Mouse (Mus musculus) heart, postnatal 10 days (tissue): ENCODE data around the gene Tpx2. TPM values are rescaled to one million over a fixed set of nuclear protein-coding genes. Genes with fewer than 3 reads are reported as not detected.
A peak's percentile ranks its signal among the peaks of the same experiment; 100 is the strongest.

ENCODE experiments used
- DNase-seq, 2 experiments: peaks; one replicate each; pipeline ENCODE4 v3.0.0; 2021
- intact Hi-C: fragments of 180-260 bp; cut with DNase I; formaldehyde crosslinking; loops from one replicate; pipeline ENCODE4 v1.15.1; 2025
- total RNA-seq, 2 experiments: library from RNA; stranded (reverse); gene quantifications; 2 replicates each; pipeline ENCODE4 v1.2.3; 2021

Gene Tpx2
- total RNA-seq, 2 experiments from 2014 or later = 16.0 to 17.8 TPM

DNA sequence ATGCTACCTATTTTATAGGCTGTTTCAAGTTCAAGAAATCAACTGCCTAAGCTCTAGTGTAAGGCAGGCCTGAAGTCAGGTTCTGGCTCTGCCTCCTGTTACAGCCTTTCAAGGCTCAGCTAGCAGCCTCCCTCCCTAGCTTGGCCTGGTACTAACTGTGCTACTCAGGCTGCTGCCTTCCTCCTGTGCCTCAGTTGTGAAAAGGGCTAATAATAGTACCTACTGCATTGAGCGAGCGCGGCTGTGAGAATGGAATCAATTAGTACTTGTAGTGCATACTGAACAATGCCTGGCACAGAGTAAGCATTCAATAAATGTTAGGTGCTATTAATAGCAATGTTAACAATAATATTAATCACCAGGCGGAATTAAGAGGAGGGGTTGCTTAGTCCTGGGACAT lies 27.8 kb upstream of the Tpx2 start:
- intact Hi-C loops = loop anchor here (2.0 kb wide), 1 partner anchor 35 kb away; no protein-coding TSS in a partner anchor
- DNase-seq = peak in 1 of 2 experiments; percentile 41

DNA sequence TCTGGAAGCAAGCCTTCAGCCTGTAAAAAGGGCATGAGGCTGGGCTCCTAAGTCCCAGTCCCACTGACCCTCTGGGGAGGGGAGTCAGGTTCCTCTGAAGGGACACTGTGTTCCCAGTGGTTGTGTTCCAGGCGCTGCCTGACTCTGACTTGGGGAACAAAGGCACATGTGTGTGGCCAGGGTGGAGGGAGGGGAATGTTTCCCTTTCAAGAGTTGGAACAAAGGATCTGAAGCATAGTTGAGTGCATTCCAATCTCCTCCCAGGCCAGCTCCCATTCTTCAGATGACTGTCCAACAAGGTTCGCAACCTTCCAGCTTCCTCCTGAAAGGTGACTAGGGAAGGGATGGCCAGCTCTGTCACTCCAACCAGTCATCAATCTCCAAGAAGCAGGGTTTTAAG lies 27.4 kb upstream of the Tpx2 start:
- DNase-seq = peak; percentile 69 to 74
- intact Hi-C loops = loop anchor here (2.0 kb wide), 1 partner anchor 36 kb away; no protein-coding TSS in a partner anchor

DNA sequence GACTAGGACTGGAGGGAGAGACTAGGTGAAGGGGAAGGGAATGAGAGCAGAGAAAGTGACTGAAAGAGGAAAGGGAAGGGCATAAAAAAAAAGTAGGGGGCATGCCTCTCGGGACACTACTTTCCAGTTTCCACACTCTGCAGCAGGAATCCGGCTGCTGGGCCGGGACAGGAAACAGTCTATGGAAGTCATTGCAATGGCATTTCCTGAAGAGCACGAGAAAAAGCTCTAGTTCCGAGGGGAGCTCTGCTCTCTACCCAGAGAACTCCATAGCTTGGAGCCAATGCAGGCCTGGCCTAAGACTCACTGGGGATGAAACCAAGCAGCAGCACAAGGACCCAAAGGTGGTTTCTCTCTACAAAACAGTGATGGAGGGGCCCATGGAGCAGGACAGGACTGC lies 26.7 kb upstream of the Tpx2 start:
- intact Hi-C loops = loop anchor here (1.0 to 2.0 kb wide), 2 partner anchors 9 to 36 kb away; no protein-coding TSS in a partner anchor
- DNase-seq = peak; percentile 76 to 77

DNA sequence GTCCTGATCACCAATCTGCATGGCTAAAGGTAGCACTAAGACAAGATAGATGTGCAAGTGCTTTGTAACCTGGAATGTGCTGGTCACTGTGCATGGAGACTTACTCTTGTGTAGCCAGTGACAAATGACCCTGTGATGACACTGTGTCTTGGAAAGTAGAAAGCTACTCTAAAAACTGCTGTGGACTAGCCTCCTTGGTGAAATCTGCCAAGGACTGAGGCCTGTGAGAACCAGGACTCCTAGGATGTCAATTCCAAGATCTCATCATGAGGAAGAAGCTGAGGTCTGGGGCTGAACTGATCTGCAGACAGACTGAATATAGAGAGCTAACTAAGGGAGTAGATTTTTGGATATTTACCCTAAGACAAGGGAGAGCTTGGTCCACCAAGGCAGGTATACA lies 26.2 kb upstream of the Tpx2 start:
- intact Hi-C loops = loop anchor here (1.0 to 2.0 kb wide), 2 partner anchors 9 to 37 kb away; no protein-coding TSS in a partner anchor
- DNase-seq = no peak

DNA sequence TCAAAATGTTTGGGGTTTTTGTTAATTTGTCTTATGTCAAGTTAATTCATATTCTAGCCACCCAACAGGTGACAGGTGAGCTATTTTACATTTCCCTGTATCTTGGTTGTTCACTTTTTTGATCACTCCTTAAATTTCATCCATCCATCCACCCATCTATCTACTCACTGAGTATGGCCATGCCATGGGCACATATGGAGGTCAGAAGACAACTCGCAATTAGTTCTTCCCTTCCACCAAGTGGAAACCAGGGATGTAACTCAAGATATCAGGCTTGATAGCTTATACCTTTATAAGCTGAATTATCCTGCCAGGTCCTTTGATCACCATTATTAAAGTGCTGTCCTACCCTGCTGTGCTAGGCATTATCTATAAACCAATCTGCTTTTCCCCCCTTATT lies 24.0 kb upstream of the Tpx2 start:
- intact Hi-C loops = no loop called here

DNA sequence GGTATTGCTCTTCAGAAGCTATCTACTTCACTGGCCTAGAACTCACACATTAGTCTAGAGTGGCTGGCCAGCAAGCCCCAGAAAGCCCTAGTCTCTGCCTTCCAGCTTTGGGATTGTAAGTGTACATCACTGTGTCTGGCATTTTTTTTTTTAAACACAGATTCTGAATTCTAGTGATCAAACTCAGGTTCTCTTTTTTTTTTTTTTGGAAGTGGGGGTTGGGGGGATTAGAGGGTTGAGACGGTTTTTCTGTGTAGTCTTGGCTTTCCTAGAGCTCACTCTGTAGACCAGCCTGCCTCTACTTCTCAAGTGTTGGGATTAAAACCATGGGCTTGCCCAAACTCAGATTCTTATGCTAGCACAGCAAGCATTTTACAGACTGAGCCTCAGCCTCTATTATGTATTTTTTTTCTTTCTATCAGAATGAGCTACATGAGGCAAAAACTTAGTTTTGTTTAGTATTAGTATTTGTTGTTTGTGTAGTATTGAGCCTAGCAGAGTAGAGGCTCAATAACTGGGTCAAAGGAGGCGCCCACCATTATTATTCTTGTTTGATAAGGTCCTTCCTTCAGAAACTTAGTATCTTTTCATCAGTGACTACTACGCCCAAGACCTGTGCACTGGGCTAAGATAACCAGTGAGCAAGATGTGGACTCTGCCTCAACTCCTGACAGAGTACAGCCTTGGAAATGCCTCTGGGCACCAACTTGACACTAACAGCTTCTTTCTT lies 23.2 kb upstream of the Tpx2 start:
- DNase-seq = no peak
- intact Hi-C loops = no loop called here

More for the DNA sequence above, 24.0 kb upstream of the Tpx2 start:
- DNase-seq = no peak

DNA sequence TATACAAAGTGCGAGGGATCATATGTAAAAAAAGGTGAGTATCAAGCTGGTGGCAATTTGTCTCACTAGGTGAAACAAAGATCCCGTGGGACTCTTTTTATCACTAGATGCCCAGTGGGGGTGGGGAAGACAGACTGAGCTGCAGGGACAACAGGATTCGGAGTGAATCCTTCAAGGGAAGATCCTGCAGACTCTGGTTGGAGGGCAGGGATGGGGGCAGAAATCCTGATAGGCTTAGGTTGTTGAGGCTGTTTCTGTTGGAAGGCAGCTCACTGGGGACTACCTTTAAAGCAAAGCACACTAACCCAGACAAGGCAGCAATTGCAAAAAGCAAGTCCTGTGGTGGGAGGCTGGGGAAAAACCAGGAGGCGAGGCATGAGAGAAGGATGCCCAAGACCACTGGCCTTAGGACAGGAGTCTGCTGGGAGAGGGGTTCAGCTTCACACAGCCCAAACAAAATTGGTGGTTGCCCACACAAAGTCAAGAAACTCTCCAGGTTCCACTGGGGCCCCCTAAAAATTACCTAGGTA lies 22.5 kb upstream of the Tpx2 start:
- DNase-seq = no peak
- intact Hi-C loops = no loop called here

DNA sequence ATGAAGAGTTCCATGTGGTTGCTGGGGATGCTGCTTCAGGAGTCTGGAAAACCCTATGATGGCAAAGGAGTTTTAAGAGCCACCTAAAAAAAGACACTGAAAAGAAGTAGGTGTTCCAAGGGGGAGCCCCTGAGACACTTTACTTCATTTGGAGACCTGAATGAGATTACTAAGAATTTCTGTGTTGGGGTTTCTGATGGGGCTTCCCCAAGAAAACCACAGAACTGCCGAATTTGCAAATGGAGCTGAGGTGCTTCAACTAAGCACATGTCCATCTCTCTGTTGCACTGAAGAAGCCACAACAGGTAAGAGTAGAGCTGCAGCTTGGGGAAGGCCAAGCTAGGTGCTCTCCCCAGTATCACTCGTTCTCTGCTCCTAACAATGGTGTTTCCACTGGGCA lies 22.1 kb upstream of the Tpx2 start:
- intact Hi-C loops = no loop called here
- DNase-seq = no peak

DNA sequence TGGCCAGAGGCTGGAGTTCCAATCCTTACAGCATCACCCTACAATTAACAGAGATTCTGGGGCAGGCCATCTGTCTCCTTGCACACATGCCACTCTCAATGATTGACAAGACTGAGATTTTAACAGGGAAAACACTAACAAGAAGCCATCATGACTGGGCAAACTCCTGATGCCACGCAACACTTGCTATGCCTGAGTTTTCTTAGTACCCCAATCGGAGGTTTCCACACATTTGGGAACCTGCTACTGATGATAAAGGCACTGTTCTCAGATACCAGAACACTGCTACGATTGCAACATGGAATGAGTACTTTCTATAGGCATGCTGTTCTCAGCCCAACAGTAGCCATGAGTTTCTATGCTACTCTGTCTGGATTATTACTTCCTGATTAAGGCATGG lies 21.3 kb upstream of the Tpx2 start:
- intact Hi-C loops = no loop called here
- no peak for DNase-seq

DNA sequence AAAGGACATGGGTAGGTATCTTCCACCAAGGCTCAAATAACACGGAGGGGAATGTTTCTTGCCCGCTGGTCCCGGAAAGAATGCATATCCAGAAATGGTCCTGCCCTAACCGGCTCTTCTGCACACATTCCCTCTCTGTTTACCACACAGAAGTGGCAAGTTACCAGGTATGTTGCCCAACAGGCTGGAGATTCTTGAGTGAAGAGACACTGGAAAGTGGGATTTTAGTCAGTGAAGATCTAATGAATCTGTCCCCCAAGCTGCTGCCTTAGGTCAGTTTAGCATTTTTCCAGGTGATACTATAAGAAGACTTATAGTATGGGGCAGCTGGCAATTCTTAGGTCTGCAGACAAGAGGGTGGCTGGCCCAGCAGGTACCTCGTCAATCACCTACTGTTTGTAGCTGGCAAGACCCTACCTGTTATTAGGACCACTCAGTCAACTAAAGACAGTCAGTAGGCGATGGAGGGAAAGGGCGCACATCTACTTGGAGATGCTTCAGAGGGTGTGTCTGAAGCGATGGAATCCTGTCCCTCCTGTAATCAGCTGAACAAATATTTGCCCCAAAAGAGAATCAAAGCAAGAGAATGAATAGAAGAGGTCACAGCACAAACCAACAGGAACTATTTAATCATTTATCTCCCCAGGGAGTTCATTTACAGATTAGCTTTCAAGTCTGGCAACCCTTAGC lies 20.3 kb upstream of the Tpx2 start:
- no peak for DNase-seq
- intact Hi-C loops = no loop called here

DNA sequence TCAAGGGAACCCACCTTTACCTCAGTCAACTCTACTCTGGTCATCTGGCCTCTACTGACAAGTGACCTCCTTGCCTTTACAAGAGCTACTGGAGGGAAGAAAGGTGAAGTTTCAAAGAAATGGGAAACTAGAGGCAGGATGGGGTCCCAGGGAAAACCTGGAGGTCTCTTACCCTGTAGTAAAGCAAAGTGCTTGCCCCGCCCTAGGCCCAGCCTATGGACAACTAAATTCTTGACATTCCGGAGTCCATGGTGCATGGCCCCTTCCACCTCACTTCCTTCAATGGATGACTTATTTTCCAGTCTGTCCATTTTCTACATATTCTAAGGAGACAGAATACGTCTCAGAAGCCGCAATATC lies 19.8 kb upstream of the Tpx2 start:
- intact Hi-C loops = no loop called here
- no peak for DNase-seq

DNA sequence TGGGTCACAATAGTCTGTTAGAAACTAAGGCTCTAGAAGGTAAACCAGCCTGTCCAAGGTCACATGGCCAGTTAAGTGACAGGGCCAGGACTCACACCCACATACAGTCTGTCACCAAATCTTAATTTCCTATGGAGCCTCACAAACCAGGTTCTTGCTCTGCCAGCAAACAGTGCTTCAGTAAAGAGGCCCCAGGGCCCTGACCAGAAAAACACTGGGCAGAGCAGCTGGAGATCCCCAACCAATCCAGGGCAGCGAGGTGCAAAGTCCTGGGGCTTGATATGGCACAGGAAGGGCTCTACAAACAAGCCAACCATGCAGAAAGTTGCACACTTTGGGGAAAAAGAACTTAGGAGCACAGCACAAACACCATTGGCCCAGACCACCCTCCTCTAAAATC lies 19.2 kb upstream of the Tpx2 start:
- intact Hi-C loops = no loop called here
- no peak for DNase-seq

DNA sequence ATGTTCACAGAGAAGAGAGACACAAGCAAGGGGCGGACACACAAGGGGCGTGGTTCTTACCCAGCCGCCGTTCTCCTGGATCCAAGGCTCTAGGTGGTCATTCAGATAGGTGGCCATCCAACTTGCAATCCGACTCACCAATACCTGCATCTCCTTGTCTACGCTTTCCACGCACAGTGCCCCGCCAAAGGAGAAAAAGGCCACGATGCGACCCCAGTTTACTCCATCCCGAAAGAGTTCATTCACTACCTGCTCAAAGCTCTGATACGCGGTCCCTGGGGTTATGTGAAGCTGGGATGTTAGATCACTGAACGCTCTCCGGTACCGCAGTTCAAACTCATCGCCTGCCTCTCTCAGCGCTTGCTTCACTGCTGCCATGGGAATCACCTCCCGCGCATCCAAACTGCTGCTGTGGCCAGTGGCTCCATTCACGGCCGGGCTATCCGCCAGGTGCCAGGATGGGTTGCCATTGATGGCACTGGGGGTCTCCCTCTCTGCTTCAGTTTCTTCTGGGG lies 18.3 kb upstream of the Tpx2 start:
- peak; percentile 44 to 54 for DNase-seq
- intact Hi-C loops = no loop called here

DNA sequence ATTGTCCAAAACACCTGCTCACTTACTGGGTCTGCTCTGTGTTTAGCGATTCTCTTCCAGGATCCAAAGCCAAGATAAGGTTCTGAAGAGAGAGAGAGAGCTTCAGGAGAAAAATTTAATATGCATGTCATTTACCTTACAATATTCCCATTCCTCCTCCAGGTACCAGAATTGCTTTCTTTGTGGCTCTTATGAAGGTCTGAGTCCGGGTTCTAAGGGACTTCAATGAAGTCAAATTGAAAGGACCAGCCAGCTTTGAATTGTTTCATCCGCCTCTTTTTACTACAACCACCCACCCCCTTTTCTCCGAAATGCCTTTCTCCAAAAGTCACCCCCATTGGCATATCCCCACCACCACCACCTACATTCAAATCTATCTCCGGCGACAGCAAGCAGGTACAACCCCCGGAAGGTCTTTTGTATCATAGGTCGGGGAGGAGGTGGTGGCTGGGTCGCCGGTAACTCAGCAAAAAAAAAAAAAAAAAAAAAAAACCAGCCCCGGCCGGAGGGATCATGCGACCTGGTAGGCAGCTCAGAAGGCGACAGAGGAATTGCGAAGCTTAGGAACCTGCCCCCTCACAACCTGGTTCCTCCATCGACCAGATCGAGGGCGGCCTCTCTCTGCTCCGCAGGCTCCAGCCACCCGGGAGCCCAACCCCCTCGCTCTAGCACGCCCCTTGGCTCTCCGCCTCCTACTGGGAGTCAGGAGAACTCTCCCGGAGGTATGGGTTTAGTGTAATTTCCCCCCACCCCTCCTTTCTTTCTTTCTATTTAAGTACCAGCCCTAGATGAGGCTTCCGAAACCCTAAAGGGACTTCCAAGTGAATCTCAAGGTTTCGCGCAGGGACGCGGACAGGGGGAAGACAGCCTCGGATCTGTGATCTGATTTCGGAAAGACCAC lies 17.5 kb upstream of the Tpx2 start:
- DNase-seq = peak; percentile 96
- intact Hi-C loops = loop anchor here (1.0 to 5.0 kb wide), 3 partner anchors 9 to 208 kb away; partner anchors contain the start of gene Defb25

DNA sequence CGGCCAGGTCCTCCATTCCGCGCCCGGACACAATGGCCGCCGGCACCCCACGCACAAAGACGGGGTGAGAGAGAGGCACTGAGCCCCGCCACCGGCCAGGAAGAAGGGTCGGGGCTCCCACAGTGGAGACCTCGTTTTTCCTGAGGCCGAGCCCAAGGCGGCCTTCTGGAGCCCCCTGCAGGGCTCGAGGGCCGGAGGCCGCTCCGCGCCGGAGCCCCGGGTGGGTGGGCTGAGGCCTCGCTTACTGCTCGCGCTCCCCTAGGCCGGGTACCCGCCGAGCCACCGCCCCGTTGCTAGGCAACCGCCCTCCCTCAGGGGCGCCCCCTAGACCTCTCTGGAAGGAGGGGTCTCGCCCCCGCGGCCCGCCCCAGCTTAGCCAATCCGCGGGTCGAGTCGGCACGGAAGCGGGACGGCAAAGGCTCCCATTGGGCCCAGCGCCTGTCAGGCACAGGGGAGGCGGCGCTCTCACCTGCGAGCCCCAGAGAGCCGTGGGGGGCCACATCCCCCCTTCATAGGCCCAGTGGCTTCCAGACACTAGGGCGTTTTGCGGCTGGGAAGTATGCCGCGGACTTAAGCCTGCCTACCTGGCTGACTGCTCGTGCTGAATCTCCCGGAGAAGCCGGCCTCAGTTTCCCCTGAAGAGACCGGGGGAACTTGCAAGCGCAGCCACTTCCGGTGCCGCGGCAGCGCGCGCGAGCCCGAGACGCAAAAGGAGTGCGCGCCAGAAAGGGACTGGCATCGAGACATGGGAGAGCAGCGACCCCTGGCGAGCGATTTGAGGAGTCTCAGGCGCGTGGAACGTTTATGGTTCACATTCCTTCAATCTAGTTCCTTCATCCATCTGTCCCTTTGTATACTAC lies 16.5 kb upstream of the Tpx2 start, which contains the start of gene Bcl2l1:
TSS of gene Bcl2l1 (minus strand) at position 710 of the 860 bp plus-strand sequence.
- DNase-seq = peak; percentile 98 to 99
- intact Hi-C loops = loop anchor here (1.0 to 5.0 kb wide), 3 partner anchors 65 to 209 kb away; partner anchors contain the start of gene Defb25

DNA sequence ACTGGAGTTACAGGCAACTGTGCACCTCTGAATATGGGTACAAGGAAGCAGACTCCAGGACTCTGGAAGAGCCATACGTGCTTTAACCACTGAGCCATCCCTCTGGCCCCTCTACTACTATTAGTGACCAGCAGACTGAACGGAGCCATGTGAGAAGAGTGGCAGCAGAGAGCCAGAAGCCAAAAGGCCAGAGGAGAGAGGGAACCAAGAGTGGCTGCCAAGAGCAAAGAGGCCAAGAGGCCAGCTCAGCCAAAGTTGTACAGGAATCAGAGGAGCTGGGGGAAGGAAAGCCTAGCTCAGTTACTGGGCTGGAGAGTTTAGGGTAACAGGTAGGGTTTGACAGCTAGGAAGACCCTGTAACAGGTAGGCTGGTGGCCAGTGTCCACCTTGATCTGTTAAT lies 8.5 kb upstream of the Tpx2 start:
- intact Hi-C loops = no loop called here
- DNase-seq = peak; percentile 22 to 25

DNA sequence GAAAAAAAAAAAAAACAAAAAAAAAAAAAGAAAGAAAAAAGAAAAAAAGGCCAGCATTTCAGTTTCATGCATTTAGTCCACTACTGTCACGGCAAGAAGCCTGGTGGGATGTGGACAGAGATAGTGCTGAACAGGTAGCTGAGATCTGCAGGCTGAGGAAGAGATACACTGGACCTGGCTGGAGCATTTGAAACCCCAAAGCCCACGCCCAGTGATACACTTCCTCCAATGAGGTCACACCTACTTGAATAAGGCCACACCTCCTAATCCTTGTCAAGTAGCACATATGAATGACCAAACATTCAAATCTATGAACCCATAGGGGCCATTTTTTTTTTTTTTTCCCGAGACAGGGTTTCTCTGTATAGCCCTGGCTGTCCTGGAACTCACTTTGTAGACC lies 5.0 kb upstream of the Tpx2 start:
- intact Hi-C loops = no loop called here
- no peak for DNase-seq

DNA sequence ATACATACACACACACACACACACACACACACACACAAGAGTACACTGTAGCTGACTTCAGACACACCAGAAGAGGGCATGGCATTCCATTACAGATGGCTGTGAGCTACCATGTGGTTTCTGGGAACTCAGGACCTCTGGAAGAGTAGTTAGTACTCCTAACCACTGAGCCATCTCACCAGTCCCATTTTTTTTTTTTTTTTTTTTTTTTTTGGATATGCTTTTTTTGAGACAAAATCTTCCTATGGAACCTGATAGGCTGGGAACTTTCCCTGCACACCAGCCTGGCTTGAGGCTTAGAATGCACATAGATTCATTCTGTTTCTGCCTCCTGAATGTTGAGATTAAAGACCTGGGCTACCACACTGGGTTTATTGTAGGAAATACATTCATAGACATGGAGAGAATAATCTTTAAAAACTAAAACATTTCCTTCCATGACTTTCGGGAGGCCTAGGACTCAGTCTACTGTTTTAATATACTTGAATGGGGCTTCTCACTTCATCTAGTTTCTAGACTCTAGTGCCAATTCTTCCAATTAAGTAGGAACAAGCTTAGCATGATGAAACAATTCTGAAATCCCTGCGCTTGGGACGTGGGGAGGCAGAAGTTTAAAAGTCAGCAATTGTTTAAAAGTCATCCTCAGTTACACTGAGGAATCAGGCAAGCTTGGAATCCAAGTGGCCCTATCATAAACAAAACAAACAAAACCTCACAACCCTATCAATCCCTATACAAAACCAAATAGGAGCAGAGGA lies 528 bp upstream of the Tpx2 start:
- DNase-seq = no peak
- intact Hi-C loops = no loop called here

DNA sequence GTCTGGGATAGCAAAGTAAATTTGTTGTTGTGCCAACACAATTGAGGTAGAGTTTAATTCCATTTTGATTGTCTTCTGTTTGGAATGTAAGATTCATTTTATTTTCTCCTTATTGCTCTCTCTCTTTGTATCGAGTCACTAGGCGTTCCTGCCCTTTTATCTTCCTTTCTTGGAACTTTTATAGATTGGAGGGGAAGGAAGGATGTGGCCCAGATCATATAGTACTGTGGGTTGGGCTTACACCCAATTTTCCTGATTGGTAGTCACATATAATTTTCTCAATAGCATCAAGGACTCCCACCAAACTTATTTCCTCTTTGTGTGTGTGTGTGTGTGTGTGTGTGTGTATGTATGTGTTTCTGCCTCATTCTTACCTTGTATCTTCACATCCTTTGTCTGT lies 702 bp downstream of the Tpx2 start:
- no peak for DNase-seq
- intact Hi-C loops = no loop called here
